Mouse (Mus musculus) neutrophil, adult 5-6 weeks (primary cell): ENCODE measurements around the gene Foxl1. TPM values are rescaled to one million over a fixed set of nuclear protein-coding genes. Genes with fewer than 3 reads are reported as not detected.

Source experiments
- ATAC-seq: fragments of 151-379, 151-347 bp; 2 replicates; pipeline ENCODE4 v1.8.0; 2017; ENCODE audit warnings: mild to moderate bottlenecking, moderate TSS enrichment; ENCODE audit not compliant: insufficient number of reproducible peaks, poor library complexity, low FRiP score, severe bottlenecking; ENCODE audit errors: extremely low read depth
- total RNA-seq: library from RNA; stranded (forward); fragments of 200-1000 nt; gene quantifications from 2 replicates; pipeline ENCODE4 v1.2.3, GENCODE M21; 2017

The Foxl1 gene
- total RNA-seq, 1 experiment from 2014 or later = not detected

DNA sequence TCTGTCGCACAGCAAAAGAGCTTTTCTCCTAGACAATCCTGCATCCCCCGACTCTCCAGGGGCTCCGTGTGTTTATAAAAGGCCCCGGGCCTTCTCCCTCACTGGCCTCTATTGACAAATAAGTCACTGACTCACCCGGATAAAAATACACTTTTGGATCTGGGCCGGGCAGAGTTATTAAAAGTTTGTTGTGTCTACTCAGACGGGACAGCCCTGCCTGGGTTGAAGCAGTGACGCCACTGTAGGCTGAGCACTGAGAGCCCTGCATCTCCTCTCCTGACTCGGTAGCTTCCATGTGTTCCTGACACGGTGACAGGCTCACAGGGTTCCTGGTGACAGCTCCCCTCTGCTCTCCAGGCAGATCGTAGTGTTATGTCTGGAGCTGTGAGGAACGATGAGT lies 24.7 kb downstream of the Foxl1 start:
- ATAC-seq = no peak

DNA sequence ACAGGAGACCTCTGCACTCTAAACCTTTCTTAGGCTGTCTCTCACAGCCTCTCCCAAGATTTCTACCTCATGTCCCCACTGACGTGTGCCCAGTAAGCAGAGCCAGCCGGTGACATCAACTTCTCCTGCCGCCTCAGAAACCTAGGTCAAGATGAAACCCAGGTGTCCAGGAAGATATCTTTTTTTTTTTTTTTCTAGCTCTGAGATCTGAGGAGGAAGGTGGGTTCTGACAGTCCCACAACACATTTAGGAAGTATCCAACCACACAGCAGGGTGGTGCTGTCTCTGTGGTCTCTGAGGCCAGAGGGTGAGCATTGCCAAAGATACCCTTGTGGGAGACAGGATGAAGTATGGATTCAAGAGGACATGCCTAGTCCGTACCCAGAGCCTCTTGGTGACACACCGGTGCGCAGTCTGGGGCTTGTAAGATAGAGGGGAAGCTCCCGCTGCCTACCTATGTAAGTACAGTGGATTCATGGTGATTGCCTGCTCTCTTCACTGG lies 29.3 kb downstream of the Foxl1 start:
- ATAC-seq = no peak

- no peak for ATAC-seq
These were observed 31.1 kb downstream of the Foxl1 start for GRCm38 (mm10) chr8:121158812-121159211.

DNA sequence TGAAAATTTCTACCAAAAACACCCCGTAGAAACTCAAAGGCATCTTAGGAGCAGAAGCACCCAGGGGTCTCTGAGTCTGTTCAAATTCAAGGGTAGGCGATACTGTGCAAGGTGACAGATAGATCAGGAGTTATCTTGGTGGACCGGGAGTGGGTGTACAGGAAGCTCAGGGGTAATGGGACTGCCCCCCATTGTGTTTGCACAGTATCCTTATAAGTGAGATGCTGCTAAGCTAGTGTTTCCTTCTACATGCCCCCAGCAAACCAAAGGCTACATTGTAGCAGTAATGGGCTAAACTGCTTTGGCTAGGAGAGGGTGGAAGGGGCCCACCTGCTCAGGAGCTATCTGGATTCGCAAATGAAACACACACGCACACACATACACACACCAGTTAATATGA lies 33.7 kb downstream of the Foxl1 start:
- ATAC-seq = no peak

- no peak for ATAC-seq
These were observed 34.7 kb downstream of the Foxl1 start for GRCm38 (mm10) chr8:121162413-121162812.

- ATAC-seq = no peak
These were observed 35.4 kb downstream of the Foxl1 start for GRCm38 (mm10) chr8:121162906-121163695.

DNA sequence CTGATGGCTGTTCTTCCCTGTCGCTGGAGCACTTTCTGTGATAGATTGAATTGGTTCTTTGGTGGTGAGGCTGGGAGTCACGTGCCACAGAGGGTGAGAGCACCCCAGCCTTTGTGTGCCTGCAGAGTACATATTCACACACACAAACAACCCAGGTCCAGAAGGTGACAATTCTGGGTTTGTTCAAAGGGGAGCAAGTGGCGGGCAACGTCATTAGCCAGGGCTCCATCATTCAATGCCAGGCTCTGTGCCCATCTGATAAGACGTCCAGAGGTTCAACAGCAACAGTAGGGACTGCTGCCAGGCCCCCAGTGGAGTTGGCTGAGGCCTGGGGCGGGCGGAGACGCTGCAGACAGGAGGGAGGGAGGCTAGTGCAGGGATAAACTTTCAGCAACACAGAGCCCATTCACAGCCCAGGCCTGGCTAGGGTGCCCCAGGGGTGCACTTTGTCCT lies 36.3 kb downstream of the Foxl1 start:
- no peak for ATAC-seq

GRCm38 (mm10) chr8:121168033-121168432 lies 40.3 kb downstream of the Foxl1 start:
- no peak for ATAC-seq

DNA sequence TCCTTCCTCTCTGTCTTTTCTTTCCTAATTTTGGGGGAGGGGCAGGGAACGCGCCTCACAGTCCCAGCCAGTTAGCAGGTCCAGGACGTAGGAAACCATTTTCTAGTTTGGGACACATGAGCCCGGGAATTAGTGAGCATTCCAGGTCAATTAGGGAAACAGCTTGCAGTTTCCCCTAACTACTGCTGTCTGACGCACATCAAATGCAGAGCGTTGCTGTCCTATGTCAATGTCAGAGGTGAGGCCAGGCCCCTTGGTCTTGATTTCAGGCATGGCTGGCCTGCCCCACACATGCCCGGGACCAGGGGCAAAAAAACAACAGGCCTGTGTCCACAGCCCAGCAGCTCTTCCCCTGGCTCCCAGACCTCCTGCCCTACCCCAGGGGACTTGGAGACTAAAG lies 42.4 kb downstream of the Foxl1 start:
- no peak for ATAC-seq

DNA sequence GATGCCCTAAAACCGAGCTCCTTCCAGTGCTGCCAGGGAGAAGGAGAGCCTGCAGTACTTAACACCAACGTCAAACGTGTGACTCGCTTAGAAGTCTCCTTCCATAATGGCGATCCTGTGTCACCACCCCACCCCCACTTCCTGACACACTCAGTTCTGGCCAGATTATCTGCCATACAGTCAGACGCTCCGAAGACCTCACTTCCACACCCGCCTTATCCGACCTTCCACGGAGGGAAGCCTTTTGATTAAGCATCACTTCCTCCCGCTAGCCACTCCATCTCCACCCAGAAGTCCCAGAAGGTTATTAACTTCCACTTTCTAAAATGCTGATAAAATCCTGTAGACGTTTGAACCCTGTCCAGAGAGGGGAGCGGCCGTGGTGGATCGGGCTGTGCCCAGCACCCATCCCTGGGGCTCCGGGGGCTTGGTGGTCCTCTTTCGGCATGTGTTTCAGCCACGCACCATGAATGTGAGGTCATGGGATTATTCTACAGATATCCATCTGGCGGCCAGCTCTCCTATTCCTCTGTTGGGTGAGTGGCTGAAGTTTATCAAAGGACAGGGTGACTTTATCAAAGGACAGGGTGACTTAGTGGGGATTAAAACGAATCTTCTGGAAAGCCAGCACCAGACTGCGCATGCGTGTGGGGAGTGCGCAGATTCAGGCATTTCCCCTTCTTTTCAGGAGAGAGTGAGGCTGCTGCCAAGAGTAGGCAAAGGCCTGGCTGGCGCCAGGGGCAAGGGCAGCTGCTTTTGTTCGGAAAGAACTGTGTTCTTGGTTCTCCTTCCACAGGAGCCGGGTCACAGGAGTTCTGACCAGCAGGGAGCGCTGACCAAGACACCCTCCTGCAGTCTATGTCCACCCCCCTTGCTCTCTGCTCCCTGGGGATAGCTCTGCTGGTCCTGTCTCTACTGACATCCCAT lies 43.1 kb downstream of the Foxl1 start:
- ATAC-seq = no peak

- no peak for ATAC-seq
These were observed 44.8 kb downstream of the Foxl1 start for GRCm38 (mm10) chr8:121172567-121172966.

- no peak for ATAC-seq
These were observed 46.4 kb downstream of the Foxl1 start for GRCm38 (mm10) chr8:121174178-121174577.

DNA sequence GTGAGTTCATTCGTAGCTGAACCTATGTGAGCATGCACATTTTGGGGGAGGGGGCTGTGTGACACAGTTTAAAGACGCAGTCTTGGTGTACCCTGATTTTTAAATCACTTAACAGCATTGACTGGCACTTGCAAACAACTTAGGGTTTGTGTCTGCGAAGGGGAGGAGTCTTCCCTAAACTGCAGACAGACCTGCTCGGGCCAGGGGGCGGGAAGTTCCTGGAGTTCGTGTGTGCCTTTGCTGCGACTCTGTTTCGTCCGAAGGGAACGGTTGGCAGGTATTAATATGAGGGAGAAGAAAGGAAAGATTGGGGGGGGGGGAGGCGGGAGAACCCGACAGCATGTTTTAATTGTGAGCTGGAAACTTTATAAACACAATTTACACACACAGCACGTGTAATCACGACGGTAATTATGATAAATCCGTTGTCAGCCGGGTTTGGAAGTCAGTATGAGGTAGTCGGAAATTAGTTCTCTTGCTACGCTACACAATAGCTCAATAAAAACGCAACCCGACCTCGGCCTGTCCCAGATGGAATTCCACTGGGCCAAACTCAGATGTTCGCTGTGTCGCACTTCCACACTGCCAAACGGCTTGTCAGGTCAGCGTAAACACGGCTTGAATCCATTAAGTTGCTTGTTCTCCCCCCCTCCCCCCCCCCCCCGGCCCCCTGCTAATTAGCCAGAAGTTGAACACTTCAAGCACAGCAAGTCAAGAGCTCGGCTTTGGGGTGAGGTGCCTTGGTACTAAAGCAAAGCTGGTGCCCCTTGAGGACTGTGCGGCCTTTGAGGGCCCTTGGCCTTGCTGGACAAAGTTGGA lies 47.2 kb downstream of the Foxl1 start:
- ATAC-seq = no peak

DNA sequence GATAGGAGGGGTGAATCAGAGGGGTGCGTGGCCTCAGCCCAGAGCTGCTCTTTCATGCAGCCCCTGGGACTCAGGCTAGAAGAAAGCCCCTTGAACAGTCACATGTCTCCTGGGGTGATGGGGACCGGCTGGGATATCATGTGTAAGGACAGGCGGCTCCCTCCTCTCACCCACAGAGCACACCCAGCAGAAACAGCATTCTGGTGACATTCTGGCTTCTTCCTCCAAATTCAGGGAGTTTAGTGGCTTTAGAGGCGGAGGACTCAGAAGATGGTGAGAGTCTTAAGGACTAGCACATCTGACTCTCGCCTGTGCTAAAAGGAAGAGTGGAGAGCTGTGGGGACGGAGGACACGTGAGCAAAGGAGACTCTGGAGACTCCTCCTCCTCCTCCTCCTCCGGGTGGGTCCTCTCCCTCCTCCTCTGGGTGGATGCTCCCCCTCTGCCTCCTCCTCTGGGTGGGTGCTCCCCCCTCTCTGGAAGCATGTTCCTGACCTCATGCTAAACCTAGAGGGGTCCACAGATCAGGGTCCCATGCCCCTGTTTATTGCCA lies 47.9 kb downstream of the Foxl1 start:
- no peak for ATAC-seq

DNA sequence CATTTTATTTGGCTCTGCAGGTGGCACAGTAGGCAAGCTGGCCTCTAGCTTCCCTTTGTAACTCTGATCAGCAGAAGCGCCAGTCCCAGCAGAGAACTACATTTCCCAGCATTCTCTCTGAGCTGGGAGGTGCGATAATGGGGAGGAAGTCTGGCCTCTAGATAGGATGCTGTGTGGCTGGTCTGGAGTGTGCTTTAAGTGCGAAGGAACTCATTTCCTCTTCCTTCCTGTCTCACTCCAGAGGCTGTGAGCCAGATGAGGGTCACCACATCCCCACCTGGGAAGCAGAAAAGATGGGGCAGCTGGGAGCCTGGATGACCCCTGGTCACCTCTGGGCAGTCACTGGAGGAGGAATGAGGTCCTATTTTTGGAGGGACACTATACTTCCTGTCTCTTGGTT lies 48.6 kb downstream of the Foxl1 start:
- ATAC-seq = no peak
